Mouse (Mus musculus): ENCODE measurements at regions not wholly inside any gene's neighbourhood (a gene's known extent, or its start where the extent isn't known, plus 50 kb on each side); places are given as distances from the start of the nearest gene placed in this dataset.

DNA sequence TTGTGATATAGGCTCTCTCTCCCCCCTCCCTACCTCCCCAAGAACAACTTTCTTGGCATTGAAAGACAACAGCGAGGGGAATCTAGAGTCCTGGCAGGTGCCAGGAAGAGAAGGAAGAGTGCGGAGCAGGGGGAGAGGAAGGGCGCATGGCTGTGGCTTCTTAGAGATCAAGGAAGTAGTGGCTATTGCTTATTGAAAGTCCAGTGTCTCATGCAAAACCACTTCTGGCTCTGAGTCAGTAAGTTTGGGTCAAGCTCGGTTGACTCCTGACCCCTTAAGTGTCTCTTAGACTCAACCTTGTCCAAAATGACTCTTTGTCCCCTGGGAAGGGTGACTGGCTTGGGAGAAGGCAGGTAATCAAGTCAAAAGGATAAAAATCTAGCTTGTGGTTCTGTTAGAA is 131.1 kb downstream of the Drd1 start:
- 0 out of 2 replicates have a peak, but pooled peaks cover 3% of the 10 kb centered on the region for H3K4me1 ChIP-seq (replicated peaks)
- no peak for ATAC-seq (ENCODE audit: insufficient read depth)
- no peaks in the 10 kb centered on the region for H3K9me3 ChIP-seq (replicated peaks)
- WGBS (ENCODE audit: insufficient replicate concordance): 47% methylated on average over 4 of the region's 4 CpGs
- H3K4me3 ChIP-seq (replicated peaks): no peak overlapping the region
- no peaks in the 10 kb centered on the region for H3K27me3 ChIP-seq
- H3K4me2 ChIP-seq: no peak overlapping the region
- no peak overlapping the region for H3K9ac ChIP-seq
- H3K27ac ChIP-seq (replicated peaks): no peak overlapping the region
- H3K36me3 ChIP-seq (replicated peaks): no peaks in the 10 kb centered on the region

GRCm38 (mm10) chr13:53923721-53924374 is 131.7 kb downstream of the Drd1 start:
- H3K36me3 ChIP-seq (replicated peaks): no peaks in the 10 kb centered on the region
- no peak for ATAC-seq (ENCODE audit: insufficient read depth)
- H3K9ac ChIP-seq: no peak overlapping the region
- no peaks in the 10 kb centered on the region for H3K9me3 ChIP-seq (replicated peaks)
- H3K4me2 ChIP-seq: no peak overlapping the region
- H3K27ac ChIP-seq (replicated peaks): no peak overlapping the region
- 81% methylated on average over 7 of the region's 7 CpGs for WGBS (ENCODE audit: insufficient replicate concordance)
- H3K4me1 ChIP-seq (replicated peaks): 0 out of 2 replicates have a peak, but pooled peaks cover 3% of the 10 kb centered on the region
- H3K27me3 ChIP-seq: no peaks in the 10 kb centered on the region
- H3K4me3 ChIP-seq (replicated peaks): no peak overlapping the region

GRCm38 (mm10) chr13:53921796-53922195 is 133.7 kb downstream of the Drd1 start:
- H3K27me3 ChIP-seq: no peaks in the 10 kb centered on the region
- H3K9ac ChIP-seq: no peak overlapping the region
- no peak overlapping the region for H3K4me3 ChIP-seq (replicated peaks)
- WGBS (ENCODE audit: insufficient replicate concordance): 54% methylated on average over 5 of the region's 5 CpGs
- H3K36me3 ChIP-seq (replicated peaks): no peaks in the 10 kb centered on the region
- no peak for ATAC-seq (ENCODE audit: insufficient read depth)
- no peak overlapping the region for H3K27ac ChIP-seq (replicated peaks)
- no peaks in the 10 kb centered on the region for H3K9me3 ChIP-seq (replicated peaks)
- H3K4me1 ChIP-seq (replicated peaks): 0 out of 2 replicates have a peak, but pooled peaks cover 3% of the 10 kb centered on the region
- H3K4me2 ChIP-seq: no peak overlapping the region

GRCm38 (mm10) chr13:53919851-53920381 is 135.6 kb downstream of the Drd1 start:
- Histone ChIP-seq H3K4me1 (replicated peaks) (0 out of 2 replicates have a peak, but pooled peaks cover 3% of the 10 kb centered on the region), H3K9ac (no peak overlapping the region), H3K27ac (replicated peaks) (no peak overlapping the region), H3K27me3 (no peaks in the 10 kb centered on the region), H3K4me3 (replicated peaks) (no peak overlapping the region), H3K4me2 (no peak overlapping the region), H3K9me3 (replicated peaks) (no peaks in the 10 kb centered on the region), H3K36me3 (replicated peaks) (no peaks in the 10 kb centered on the region)
- ATAC-seq (ENCODE audit: insufficient read depth): no peak
- WGBS (ENCODE audit: insufficient replicate concordance): 10% methylated on average over 5 of the region's 5 CpGs

GRCm38 (mm10) chr13:53915456-53915855 is 140.0 kb downstream of the Drd1 start:
- no peaks in the 10 kb centered on the region for H3K27me3 ChIP-seq
- no peak overlapping the region for H3K9ac ChIP-seq
- 0 out of 2 replicates have a peak, but pooled peaks cover 3% of the 10 kb centered on the region for H3K4me1 ChIP-seq (replicated peaks)
- no peaks in the 10 kb centered on the region for H3K36me3 ChIP-seq (replicated peaks)
- H3K4me2 ChIP-seq: no peak overlapping the region
- ATAC-seq (ENCODE audit: insufficient read depth): no peak
- 64% methylated on average over 8 of the region's 8 CpGs for WGBS (ENCODE audit: insufficient replicate concordance)
- H3K27ac ChIP-seq (replicated peaks): no peak overlapping the region
- no peak overlapping the region for H3K4me3 ChIP-seq (replicated peaks)
- no peaks in the 10 kb centered on the region for H3K9me3 ChIP-seq (replicated peaks)

- ATAC-seq (ENCODE audit: insufficient read depth): no peak
- 76% methylated on average over 11 of the region's 11 CpGs for WGBS (ENCODE audit: insufficient replicate concordance)
- no peaks in the 10 kb centered on the region for H3K36me3 ChIP-seq (replicated peaks)
- 0 out of 2 replicates have a peak, but pooled peaks cover 3% of the 10 kb centered on the region for H3K4me1 ChIP-seq (replicated peaks)
- no peak overlapping the region for H3K27ac ChIP-seq (replicated peaks)
- H3K27me3 ChIP-seq: no peaks in the 10 kb centered on the region
- H3K9ac ChIP-seq: no peak overlapping the region
- no peak overlapping the region for H3K4me3 ChIP-seq (replicated peaks)
- no peak overlapping the region for H3K4me2 ChIP-seq
- no peaks in the 10 kb centered on the region for H3K9me3 ChIP-seq (replicated peaks)
Observed at GRCm38 (mm10) chr13:53914434-53914833, 141.1 kb downstream of the Drd1 start.

GRCm38 (mm10) chr13:53913501-53913900 is 142.0 kb downstream of the Drd1 start:
- no peak for ATAC-seq (ENCODE audit: insufficient read depth)
- Histone ChIP-seq H3K4me2 (no peak overlapping the region), H3K4me3 (replicated peaks) (no peak overlapping the region), H3K27ac (replicated peaks) (no peak overlapping the region), H3K27me3 (no peaks in the 10 kb centered on the region), H3K36me3 (replicated peaks) (no peaks in the 10 kb centered on the region), H3K4me1 (replicated peaks) (0 out of 2 replicates have a peak, but pooled peaks cover 3% of the 10 kb centered on the region), H3K9ac (no peak overlapping the region), H3K9me3 (replicated peaks) (no peaks in the 10 kb centered on the region)
- 41% methylated on average over 10 of the region's 10 CpGs for WGBS (ENCODE audit: insufficient replicate concordance)

- peak; percentile 25; the same call in 1 of the 2 replicates for ATAC-seq (ENCODE audit: insufficient read depth)
- no peak overlapping the region for H3K27ac ChIP-seq (replicated peaks)
- no peak overlapping the region for H3K9ac ChIP-seq
- no peak overlapping the region for H3K4me3 ChIP-seq (replicated peaks)
- no peaks in the 10 kb centered on the region for H3K36me3 ChIP-seq (replicated peaks)
- no peaks in the 10 kb centered on the region for H3K27me3 ChIP-seq
- no peaks in the 10 kb centered on the region for H3K9me3 ChIP-seq (replicated peaks)
- WGBS (ENCODE audit: insufficient replicate concordance): 17% methylated on average over 3 of the region's 3 CpGs
- H3K4me1 ChIP-seq (replicated peaks): 0 out of 2 replicates have a peak, but pooled peaks cover 3% of the 10 kb centered on the region
- H3K4me2 ChIP-seq: no peak overlapping the region
Observed at GRCm38 (mm10) chr13:53911846-53912245, 143.7 kb downstream of the Drd1 start.

- Histone ChIP-seq H3K27me3 (no peaks in the 10 kb centered on the region), H3K4me2 (no peak overlapping the region), H3K36me3 (replicated peaks) (no peaks in the 10 kb centered on the region), H3K9me3 (replicated peaks) (no peaks in the 10 kb centered on the region), H3K9ac (no peak overlapping the region), H3K4me3 (replicated peaks) (no peak overlapping the region), H3K27ac (replicated peaks) (no peak overlapping the region), H3K4me1 (replicated peaks) (0 out of 2 replicates have a peak, but pooled peaks cover 3% of the 10 kb centered on the region)
- 65% methylated on average over 8 of the region's 8 CpGs for WGBS (ENCODE audit: insufficient replicate concordance)
- ATAC-seq (ENCODE audit: insufficient read depth): no peak
Observed at GRCm38 (mm10) chr13:53911261-53911660, 144.2 kb downstream of the Drd1 start.

GRCm38 (mm10) chr13:53910251-53910650 is 145.3 kb downstream of the Drd1 start:
- WGBS (ENCODE audit: insufficient replicate concordance): 61% methylated on average over 4 of the region's 4 CpGs
- Histone ChIP-seq H3K9me3 (replicated peaks) (no peaks in the 10 kb centered on the region), H3K27me3 (no peaks in the 10 kb centered on the region), H3K36me3 (replicated peaks) (no peaks in the 10 kb centered on the region), H3K4me3 (replicated peaks) (no peak overlapping the region), H3K27ac (replicated peaks) (no peak overlapping the region), H3K9ac (no peak overlapping the region), H3K4me2 (no peak overlapping the region), H3K4me1 (replicated peaks) (0 out of 2 replicates have a peak, but pooled peaks cover 3% of the 10 kb centered on the region)
- ATAC-seq (ENCODE audit: insufficient read depth): no peak

GRCm38 (mm10) chr13:53904471-53904870 is 151.0 kb downstream of the Drd1 start:
- Histone ChIP-seq H3K4me1 (replicated peaks) (no peaks in the 10 kb centered on the region), H3K9me3 (replicated peaks) (no peaks in the 10 kb centered on the region), H3K27ac (replicated peaks) (no peak overlapping the region), H3K4me2 (no peak overlapping the region), H3K36me3 (replicated peaks) (no peaks in the 10 kb centered on the region), H3K4me3 (replicated peaks) (no peak overlapping the region), H3K27me3 (no peaks in the 10 kb centered on the region), H3K9ac (no peak overlapping the region)
- no peak for ATAC-seq (ENCODE audit: insufficient read depth)
- whole genome bisulfite sequencing (ENCODE audit: insufficient replicate concordance): 56% methylated on average over 8 of the region's 8 CpGs
